ENCODE assay signal across 8 mouse cellular contexts in the genomic region with DNA sequence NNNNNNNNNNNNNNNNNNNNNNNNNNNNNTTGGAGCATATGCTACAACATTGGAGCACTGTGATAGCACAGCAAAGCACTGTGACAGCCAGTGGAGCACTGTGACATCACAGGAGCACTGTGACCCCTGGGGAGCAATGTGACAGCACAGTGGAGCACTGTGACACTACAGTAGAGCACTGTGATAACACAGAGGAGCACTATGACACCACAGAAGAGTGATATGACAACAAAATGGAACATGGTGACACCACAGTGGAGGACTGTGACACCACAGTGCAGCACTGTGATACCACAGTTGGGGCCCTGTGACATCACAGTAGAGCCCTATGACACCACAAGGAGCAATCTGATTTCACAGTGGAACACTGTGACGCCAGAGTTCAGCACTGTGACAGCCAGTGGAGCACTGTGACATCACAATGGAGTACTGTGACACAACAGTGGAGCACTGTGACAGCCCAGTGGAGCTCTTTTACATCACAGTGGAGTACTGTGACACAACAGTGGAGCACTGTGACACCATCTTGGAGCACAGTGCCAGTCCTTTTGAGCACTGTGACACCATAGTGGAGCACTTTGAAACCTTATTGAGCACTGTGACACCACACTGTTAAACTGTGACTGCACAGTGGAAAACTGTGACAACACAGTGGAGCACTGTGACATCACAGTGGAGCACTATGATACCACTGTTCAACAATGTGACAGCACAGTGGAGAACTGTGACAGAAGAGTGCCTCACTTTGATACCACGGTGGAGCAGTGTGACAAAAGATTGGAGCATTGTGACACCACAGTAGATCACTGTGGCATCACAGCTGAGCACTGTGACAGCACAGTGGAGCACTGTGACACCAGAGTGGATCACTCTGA.
DNase-seq lines count a peak whose midpoint lies in the region; ATAC-seq lines count a peak whose summit lies in the region.

No protein-coding gene starts in this region.

- no peaks in the 10 kb centered on the region for H3K27me3 ChIP-seq in limb, embryonic 12.5 days

- WGBS in limb, embryonic 12.5 days = 47% methylated on average over 2 of the region's 2 CpGs

- ATAC-seq in limb, embryonic 12.5 days (ENCODE audit: insufficient number of reproducible peaks, insufficient read depth, low FRiP score, low TSS enrichment, low read depth) = peak; percentile 48; the same call in 1 of the 2 replicates

- H3K4me2 ChIP-seq in limb, embryonic 12.5 days = no peak overlapping the region

- H3K27ac ChIP-seq in limb, embryonic 12.5 days = no peak overlapping the region

- no peaks in the 10 kb centered on the region for H3K36me3 ChIP-seq in limb, embryonic 12.5 days

- DNase-seq in adrenal gland, adult (ENCODE audit: inconsistent age in 2 of 2, low spot score in 1 of 2) = peak; percentile 1 to 13
- no peak for DNase-seq in adrenal gland, adult 2 months
- DNase-seq in ovary, adult 18-20 months (ENCODE audit: low spot score) = peak; percentile 1
- no peak for DNase-seq in ovary, postnatal 10 days (ENCODE audit: low spot score)
- peak; percentile 34 for DNase-seq in naive thymus-derived CD4-positive, alpha-beta T cell, adult 2 months (ENCODE audit: low read depth)
- DNase-seq in cerebellum, adult 18-20 months = no peak
- DNase-seq in adrenal gland, adult 8-10 months = no peak

- H3K9me3 ChIP-seq in limb, embryonic 12.5 days = peaks cover 55% of the 10 kb centered on the region

- H3K4me3 ChIP-seq in limb, embryonic 12.5 days (replicated peaks) = no peak overlapping the region

- H3K4me1 ChIP-seq in limb, embryonic 12.5 days (replicated peaks) = no peaks in the 10 kb centered on the region

- H3K9ac ChIP-seq in limb, embryonic 12.5 days (replicated peaks) = no peak overlapping the region

Comparison
In these comparisons a context has a peak if more than half of its experiments do, and no peak if none do; other contexts are left out.
1. DNase-seq: peak in adrenal gland, adult (2 of 2), ovary, adult 18-20 months (single experiment) and naive thymus-derived CD4-positive, alpha-beta T cell, adult 2 months (single experiment); none in adrenal gland, adult 2 months (single experiment), ovary, postnatal 10 days (single experiment), cerebellum, adult 18-20 months (0 of 2) and adrenal gland, adult 8-10 months (single experiment).